Mouse (Mus musculus): ENCODE data around the gene Ptger4. TPM values are rescaled to one million over a fixed set of nuclear protein-coding genes. Genes with fewer than 3 reads are reported as not detected.

Ptger4 gene
- total RNA-seq (2015) (30.5 and 33.2 TPM in 2 replicates), total RNA-seq (2017) (20.6 and 21.2 TPM in 2 replicates)

GRCm38 (mm10) chr15:5243959-5244905 is at the start of gene Ptger4:
TSS of gene Ptger4 (minus strand) at chr15:5244187.
- ATAC-seq (ENCODE audit: poor library complexity, severe bottlenecking), result peak; percentile 73

GRCm38 (mm10) chr15:5288412-5288811 is 44.4 kb upstream of the Ptger4 start:
- peak; percentile 90 for ATAC-seq (ENCODE audit: poor library complexity, severe bottlenecking)

- ATAC-seq (ENCODE audit: poor library complexity, severe bottlenecking), result peak; percentile 69
These were observed 43.1 kb upstream of the Ptger4 start for GRCm38 (mm10) chr15:5287072-5287471.

DNA sequence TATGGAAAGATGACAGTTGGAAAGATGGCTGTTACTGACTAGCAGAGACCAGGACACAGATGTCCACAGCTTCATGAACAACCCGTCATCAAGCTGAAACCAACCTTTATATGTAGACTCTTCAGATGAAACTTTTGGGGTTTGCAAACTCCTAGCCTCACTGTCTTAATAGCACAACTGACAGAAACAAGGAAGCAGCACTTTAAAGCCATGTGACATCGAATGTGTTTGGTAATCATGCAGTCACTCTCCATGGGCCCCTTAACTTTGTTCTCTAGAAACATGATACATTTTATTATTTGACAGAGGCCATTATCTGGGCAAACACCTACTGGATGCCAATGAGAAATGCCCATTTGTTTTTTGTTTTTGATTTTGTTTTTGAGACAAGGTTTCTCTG is 37.3 kb upstream of the Ptger4 start:
- peak; percentile 88 for ATAC-seq (ENCODE audit: poor library complexity, severe bottlenecking)

- no peak for ATAC-seq (ENCODE audit: poor library complexity, severe bottlenecking)
These were observed 35.8 kb upstream of the Ptger4 start for GRCm38 (mm10) chr15:5279831-5280230.

DNA sequence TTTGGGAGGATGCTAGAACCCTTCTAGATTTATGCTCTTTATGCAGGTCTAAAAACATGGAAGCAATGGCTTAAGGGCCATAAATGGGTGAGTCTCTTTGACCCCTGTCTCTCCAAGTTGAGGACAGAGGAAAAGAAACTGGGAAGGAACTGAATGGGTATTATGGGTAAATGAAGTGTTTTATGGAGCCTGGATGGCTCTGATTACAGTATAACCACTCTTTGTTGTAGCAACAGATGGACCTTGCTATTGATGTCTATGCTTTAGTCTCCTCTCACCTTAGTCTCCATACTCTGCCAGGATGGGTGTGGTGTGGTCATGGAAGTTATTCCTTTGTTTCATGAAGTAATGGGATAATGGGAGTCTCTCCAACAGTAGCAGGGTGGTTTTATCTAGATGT is 34.5 kb upstream of the Ptger4 start:
- ATAC-seq (ENCODE audit: poor library complexity, severe bottlenecking), result no peak

- ATAC-seq (ENCODE audit: poor library complexity, severe bottlenecking), result no peak
These were observed 30.0 kb upstream of the Ptger4 start for GRCm38 (mm10) chr15:5273981-5274380.

DNA sequence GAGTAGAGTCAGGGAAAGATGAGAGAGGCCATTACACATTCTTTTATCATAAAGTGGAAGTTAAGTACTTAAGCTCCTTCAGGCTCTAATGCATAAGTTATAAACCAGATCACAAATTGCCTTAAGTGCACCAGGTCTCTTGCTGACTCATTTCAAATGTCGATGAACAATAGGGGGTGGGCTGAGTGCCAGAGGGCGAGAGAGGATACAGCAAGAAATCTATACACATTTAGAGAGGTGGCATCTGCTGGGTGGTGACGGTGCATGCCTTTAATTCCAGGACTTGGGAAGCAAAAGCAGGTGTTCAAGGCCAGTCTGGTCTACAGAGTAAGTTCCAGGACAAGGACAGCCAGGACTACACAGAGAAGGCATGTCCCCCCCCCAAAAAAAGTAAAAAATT is 22.1 kb upstream of the Ptger4 start:
- ATAC-seq (ENCODE audit: poor library complexity, severe bottlenecking), result no peak

- ATAC-seq (ENCODE audit: poor library complexity, severe bottlenecking), result peak; percentile 58
These were observed 19.0 kb upstream of the Ptger4 start for GRCm38 (mm10) chr15:5262874-5263504.

DNA sequence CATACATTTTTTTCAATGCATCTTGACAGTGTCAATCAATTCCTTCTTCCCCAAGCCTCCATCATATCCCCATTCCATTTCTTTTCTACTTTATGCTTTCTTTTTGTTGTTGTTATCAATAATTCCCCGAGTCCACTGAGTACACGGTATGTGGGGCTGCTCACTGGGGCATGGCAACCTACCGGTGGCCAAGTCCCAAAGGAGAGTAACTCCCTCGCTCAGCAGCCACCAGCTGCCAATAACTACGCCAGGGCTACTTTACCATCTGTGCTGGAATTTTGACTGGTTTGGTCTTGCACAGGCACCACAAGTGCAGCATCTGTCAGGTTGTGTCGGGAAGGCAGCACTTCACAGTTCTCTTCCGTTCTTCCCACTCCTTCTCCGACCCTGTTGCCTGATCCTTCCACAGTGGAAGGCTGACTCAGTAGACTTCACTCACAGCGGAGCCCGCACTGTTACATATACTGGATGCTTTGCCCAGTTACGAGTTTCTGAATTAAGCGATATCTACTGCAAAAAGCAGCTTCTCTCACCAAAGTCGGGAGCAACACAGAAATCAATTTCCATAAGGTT is 18.2 kb upstream of the Ptger4 start:
- no peak for ATAC-seq (ENCODE audit: poor library complexity, severe bottlenecking)

GRCm38 (mm10) chr15:5261004-5261403 is 17.0 kb upstream of the Ptger4 start:
- peak; percentile 55 for ATAC-seq (ENCODE audit: poor library complexity, severe bottlenecking)

DNA sequence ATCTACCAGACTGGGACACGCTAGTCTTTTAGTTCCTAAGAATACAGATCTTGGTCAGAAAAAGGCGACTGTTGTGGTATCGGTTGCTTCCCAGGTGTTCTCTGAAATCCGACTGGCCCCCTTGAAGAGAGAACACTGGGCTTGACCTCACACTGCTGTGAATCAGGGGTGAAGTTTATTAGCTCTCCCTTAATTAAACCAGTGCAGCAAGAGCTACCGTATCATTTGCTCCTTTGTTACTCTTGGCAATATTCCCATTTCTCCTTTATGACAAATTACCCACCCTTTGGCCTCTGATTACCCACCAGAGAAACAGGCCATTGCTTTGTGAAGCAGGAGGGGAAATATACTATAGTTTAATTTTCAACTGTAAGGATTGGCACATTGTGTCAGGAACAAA is 16.2 kb upstream of the Ptger4 start:
- ATAC-seq (ENCODE audit: poor library complexity, severe bottlenecking), result no peak

DNA sequence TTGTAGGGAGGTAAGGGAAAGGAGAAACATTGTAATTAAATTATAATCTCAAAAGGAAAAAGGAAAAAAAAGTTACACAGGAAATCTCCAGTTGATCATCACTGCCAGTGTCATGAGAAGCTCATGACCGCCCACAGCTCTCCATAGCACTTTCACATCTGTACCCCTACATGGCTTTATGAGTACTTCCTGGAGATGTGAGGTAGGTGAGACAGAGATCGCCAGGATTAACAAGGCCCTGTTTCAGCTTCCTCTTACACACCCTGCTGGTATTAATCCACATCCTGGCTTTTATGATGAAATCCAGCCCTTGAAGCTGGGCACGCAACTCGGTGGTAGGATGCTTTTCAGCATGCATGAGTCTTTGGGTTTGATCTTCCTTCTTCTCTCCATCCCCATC is 6.2 kb upstream of the Ptger4 start:
- ATAC-seq (ENCODE audit: poor library complexity, severe bottlenecking), result peak; percentile 96

DNA sequence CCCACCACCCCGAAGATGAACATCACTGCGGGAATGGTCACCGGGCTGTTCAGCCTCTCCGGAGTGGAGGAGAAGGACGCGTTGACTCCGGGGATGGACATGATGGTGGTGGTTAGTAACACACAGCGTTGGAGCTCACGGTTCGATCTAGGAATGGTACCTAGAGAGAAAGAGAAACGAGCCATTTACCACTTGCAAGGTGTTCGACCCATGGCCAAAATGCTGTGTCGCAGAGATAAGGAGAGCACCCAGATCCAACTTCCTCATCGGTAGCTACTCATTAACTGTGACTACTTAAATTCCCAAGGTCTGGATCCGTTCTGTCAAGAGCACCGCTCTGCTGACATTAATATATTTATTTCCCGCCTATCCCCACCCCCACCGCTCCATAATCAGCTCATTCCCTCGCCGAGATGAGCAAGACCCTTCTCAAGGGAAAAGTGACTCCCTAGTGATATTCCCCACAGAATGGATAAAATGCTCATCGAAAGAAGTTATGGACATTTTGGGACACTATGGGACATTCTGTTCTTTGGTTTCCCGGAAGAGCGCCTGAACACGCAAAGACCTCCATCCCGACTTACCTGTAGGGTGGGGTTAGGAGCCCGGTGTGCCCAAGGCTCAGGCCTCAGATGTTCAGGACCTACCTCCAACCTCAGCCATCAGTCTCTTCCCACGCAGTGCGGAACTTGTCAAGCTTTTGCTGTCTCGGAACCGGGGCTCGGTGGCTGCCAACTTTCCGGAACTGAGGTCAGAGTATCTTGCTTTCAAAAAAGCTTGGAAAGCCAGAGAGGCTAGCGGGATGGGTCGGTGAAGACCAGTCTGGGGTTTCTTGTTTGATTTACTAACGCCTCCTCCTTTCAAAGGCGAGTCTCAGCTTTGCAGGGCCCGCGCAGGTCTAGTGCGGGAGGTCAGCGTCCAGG is 690 bp downstream of the Ptger4 start:
- ATAC-seq (ENCODE audit: poor library complexity, severe bottlenecking), result 0 out of 2 replicates have a peak, but pooled peaks have one; percentile 4

DNA sequence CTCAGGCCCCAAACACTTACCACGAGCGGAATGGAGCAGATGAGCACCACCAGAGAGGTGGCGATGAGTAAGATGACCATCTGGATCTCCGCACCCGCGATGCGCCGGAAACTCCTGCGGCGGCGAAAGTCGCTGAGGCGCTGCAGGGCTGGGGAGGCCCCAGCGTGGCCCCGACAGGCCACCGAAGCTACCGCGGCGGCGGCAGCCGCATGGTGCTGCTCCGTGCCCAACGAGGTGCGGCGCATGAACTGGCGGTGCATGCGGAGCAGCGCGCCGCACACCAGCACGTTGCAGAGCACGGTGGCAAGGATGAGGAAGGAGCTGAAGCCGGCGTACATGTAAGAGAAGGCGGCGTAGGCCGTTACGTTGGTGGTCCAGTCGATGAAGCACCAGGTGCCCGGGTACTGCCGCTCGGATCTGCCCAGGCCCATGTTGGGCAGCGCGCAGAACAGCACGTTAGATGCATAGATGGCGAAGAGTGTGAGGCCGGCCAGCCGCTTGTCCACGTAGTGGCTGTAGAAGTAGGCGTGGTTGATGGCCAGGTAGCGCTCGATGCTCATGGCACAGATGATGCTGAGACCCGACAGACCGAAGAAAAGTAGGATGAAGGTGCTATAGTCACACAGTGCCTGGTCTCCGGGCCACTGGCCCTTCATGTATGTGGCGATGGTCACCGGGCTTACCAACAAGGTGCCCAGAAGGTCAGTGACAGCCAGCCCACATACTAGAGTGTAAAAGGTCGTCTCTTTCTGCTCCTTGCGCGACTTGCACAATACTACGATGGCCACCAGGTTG is 1.5 kb downstream of the Ptger4 start:
- peak; percentile 13 for ATAC-seq (ENCODE audit: poor library complexity, severe bottlenecking)

- no peak for ATAC-seq (ENCODE audit: poor library complexity, severe bottlenecking)
These were observed 2.4 kb downstream of the Ptger4 start for GRCm38 (mm10) chr15:5241304-5242201.

GRCm38 (mm10) chr15:5240360-5240759 is 3.6 kb downstream of the Ptger4 start:
- ATAC-seq (ENCODE audit: poor library complexity, severe bottlenecking), result no peak

GRCm38 (mm10) chr15:5239901-5240300 is 4.1 kb downstream of the Ptger4 start:
- ATAC-seq (ENCODE audit: poor library complexity, severe bottlenecking), result no peak

DNA sequence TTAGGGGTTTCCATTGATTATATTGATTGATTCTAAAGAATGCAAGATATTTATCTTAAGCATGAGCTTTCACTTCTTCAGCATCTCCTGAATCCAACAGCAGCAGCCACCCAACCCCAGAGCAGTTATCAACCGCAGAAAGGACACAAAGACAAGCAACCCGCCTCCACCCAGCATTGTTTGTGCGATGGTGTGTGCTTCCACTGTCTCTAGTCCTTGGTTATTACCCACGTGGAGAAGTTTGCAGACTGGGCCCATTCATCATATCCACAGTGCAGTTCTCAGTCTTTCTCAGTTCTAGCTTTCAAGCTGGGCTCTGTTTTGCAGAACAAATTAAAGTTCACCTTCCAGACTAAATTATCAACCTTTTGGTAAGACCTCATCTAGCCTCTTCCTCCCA is 4.6 kb downstream of the Ptger4 start:
- ATAC-seq (ENCODE audit: poor library complexity, severe bottlenecking), result no peak

Data from megakaryocyte, adult 5-6 weeks (primary cell).